Mouse (Mus musculus): ENCODE data around the gene Rab12.

GRCm38 (mm10) chr17:66470020-66470419 is 49.5 kb downstream of the Rab12 start:
- TF ChIP-seq CTCF (IDR thresholded peaks at IDR 0.05; ENCODE audit: low read depth, low read length) (no peak), POLR2A (IDR thresholded peaks at IDR 0.05; ENCODE audit: borderline replicate concordance, low read depth, low read length) (no peak)
